Mouse (Mus musculus) C2C12 (cell line): ENCODE data around the gene Elmsan1.

Experiments used
- CTCF ChIP-seq: IDR thresholded peaks from one replicate; pipeline ENCODE4 v1.5.1; 2011; ENCODE audit not compliant: control insufficient read depth, insufficient read depth, insufficient read length
- MAX ChIP-seq: IDR thresholded peaks from one replicate; pipeline ENCODE4 v1.6.1; 2011; ENCODE audit warnings: mild to moderate bottlenecking, control low read depth
- MYOD1 ChIP-seq: IDR thresholded peaks from one replicate; pipeline ENCODE4 v1.6.1; 2011; ENCODE audit warnings: low read depth; ENCODE audit not compliant: control insufficient read depth, insufficient read length

DNA sequence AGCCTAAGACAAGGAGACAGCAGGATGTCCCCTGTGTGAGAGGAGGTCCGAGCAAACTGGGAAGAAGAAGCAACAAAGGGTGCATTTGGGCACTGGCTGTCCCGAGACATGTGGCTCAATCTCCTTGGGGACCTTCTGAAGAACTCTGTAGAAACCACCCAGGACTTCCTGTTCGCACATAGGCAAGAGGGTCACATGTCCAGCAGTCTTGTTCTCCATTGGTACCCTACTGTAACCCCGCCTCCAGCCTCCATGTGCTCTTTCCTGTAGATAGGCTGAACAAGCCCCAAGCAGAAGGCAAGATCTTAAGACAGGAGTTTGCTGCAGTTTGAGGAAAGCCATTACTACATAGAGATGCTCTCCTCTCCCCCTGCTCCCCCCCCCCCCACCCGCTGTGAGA, 34.1 kb upstream of the Elmsan1 start:
- no peak for TF ChIP-seq MAX
- TF ChIP-seq CTCF = no peak
- TF ChIP-seq MYOD1 = no peak
